Mouse (Mus musculus): ENCODE data around the gene Abcb5. TPM values are rescaled to one million over a fixed set of nuclear protein-coding genes. Genes with fewer than 3 reads are reported as not detected.
A peak's percentile ranks its signal among the peaks of the same experiment; 100 is the strongest.

The Abcb5 gene
- total and polyA plus RNA-seq, 2 experiments from 2014 or later: 0.04 TPM; not detected in 1

GRCm38 (mm10) chr12:118839398-118839797, 126.8 kb downstream of the Abcb5 start:
- Histone ChIP-seq H3K9ac (no peak overlapping the region), H3K9me3 (ENCODE audit: low read length) (no peaks in the 10 kb centered on the region), H3K36me3 (ENCODE audit: insufficient read depth) (no peaks in the 10 kb centered on the region), H3K27ac (ENCODE audit: low read depth, low read length) (no peak overlapping the region), H3K4me2 (ENCODE audit: low read depth) (no peak overlapping the region), H3K4me3 (ENCODE audit: low read depth, low read length) (no peak overlapping the region), H3K4me1 (ENCODE audit: insufficient read depth) (peaks cover 8% of the 10 kb centered on the region; the same call in 1 of the 2 replicates), H3K27me3 (ENCODE audit: insufficient read depth, low read length) (peaks cover 66% of the 10 kb centered on the region)
- DNase-seq (no peak), ATAC-seq (no peak)
- TF ChIP-seq CTCF (IDR thresholded peaks at IDR 0.05; ENCODE audit: low read depth): no peak
- 33% methylated on average over 5 of the region's 5 CpGs for WGBS

GRCm38 (mm10) chr12:118838260-118838659, 128.0 kb downstream of the Abcb5 start:
- H3K4me3 ChIP-seq (ENCODE audit: low read depth, low read length): no peak overlapping the region
- TF ChIP-seq CTCF (IDR thresholded peaks at IDR 0.05; ENCODE audit: low read depth): no peak
- no peak overlapping the region for H3K27ac ChIP-seq (ENCODE audit: low read depth, low read length)
- ATAC-seq: no peak
- peaks cover 58% of the 10 kb centered on the region for H3K27me3 ChIP-seq (ENCODE audit: insufficient read depth, low read length)
- no peaks in the 10 kb centered on the region for H3K36me3 ChIP-seq (ENCODE audit: insufficient read depth)
- DNase-seq: no peak
- 22% methylated on average over 2 of the region's 2 CpGs for WGBS
- no peak overlapping the region for H3K9ac ChIP-seq
- H3K4me2 ChIP-seq (ENCODE audit: low read depth): no peak overlapping the region
- H3K9me3 ChIP-seq (ENCODE audit: low read length): no peaks in the 10 kb centered on the region
- peaks cover 8% of the 10 kb centered on the region; the same call in 1 of the 2 replicates for H3K4me1 ChIP-seq (ENCODE audit: insufficient read depth)

- Histone ChIP-seq H3K27me3 (ENCODE audit: insufficient read depth, low read length) (peaks cover 49% of the 10 kb centered on the region), H3K9me3 (ENCODE audit: low read length) (no peaks in the 10 kb centered on the region), H3K4me1 (ENCODE audit: insufficient read depth) (peaks cover 8% of the 10 kb centered on the region; the same call in 1 of the 2 replicates), H3K36me3 (ENCODE audit: insufficient read depth) (no peaks in the 10 kb centered on the region), H3K27ac (ENCODE audit: low read depth, low read length) (no peak overlapping the region), H3K9ac (0 out of 2 replicates have a peak overlapping the region, but pooled peaks have one; percentile 39), H3K4me2 (ENCODE audit: low read depth) (peak overlapping the region; percentile 76), H3K4me3 (ENCODE audit: low read depth, low read length) (peak overlapping the region; percentile 40)
- no peak for TF ChIP-seq CTCF (IDR thresholded peaks at IDR 0.05; ENCODE audit: low read depth)
- ATAC-seq (no peak), DNase-seq (peak; percentile 36)
- 23% methylated on average over 11 of the region's 11 CpGs for WGBS
Measured at GRCm38 (mm10) chr12:118837361-118837760, 128.9 kb downstream of the Abcb5 start.

DNA sequence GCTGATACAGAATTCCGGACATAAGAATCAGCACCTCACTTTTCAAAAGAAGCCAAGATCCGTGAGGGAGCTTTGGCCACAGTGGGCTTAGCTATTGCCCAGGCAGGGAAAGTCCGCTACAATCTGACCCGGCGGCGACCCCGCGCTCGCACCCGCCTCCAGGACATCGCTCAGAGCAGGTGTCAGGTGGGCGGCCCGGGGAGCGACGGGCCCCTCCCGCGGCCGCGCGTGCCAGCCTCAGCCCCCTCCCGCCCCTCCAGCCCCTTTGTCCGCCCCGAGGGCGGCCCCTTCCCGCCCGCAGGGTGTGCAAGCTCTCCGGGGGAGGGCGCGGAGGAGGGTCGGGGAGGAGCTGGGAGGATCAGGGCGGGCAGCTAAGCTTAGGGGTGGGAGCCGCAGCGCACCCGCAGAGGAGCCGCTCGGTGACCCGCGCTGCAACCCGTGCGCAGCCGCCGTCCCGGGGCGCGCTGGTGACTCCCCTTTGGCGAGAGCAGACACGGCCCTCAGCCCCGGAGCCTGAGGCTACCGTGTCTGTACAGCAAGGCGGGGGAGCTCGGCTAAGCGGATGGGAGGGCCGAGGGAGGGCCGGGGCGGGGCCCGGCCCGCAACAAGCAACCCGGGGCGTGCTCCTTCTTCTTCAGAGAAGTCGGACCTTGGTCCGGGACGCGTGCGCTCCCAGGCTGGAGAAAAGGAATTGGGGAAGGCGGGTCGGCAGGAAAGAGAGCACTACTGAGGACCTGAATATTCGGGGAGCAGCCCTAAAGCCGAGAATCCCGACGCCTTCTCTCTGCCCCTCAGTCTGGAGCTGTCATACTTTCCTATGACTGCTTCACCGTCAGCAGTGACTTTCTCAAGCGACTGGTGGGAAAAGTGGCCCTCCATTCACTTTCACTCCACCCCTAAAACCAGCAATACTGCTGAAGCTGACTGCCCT, 129.5 kb downstream of the Abcb5 start:
- H3K27me3 ChIP-seq (ENCODE audit: insufficient read depth, low read length): peaks cover 43% of the 10 kb centered on the region
- no peaks in the 10 kb centered on the region for H3K9me3 ChIP-seq (ENCODE audit: low read length)
- no peak for DNase-seq

GRCm38 (mm10) chr12:118829881-118830280, 136.3 kb downstream of the Abcb5 start:
- no peaks in the 10 kb centered on the region for H3K36me3 ChIP-seq (ENCODE audit: insufficient read depth)
- H3K4me3 ChIP-seq (ENCODE audit: low read depth, low read length): no peak overlapping the region
- no peaks in the 10 kb centered on the region for H3K4me1 ChIP-seq (ENCODE audit: insufficient read depth)
- TF ChIP-seq CTCF (IDR thresholded peaks at IDR 0.05; ENCODE audit: low read depth): no peak
- no peak for ATAC-seq
- no peaks in the 10 kb centered on the region for H3K9me3 ChIP-seq (ENCODE audit: low read length)
- no peak for DNase-seq
- no peak overlapping the region for H3K4me2 ChIP-seq (ENCODE audit: low read depth)
- WGBS: 48% methylated on average over 6 of the region's 6 CpGs
- no peak overlapping the region for H3K9ac ChIP-seq
- no peaks in the 10 kb centered on the region for H3K27me3 ChIP-seq (ENCODE audit: insufficient read depth, low read length)
- H3K27ac ChIP-seq (ENCODE audit: low read depth, low read length): no peak overlapping the region

More for the DNA sequence above, 129.5 kb downstream of the Abcb5 start:
- Histone ChIP-seq H3K36me3 (ENCODE audit: insufficient read depth) (no peaks in the 10 kb centered on the region), H3K4me3 (ENCODE audit: low read depth, low read length) (peak overlapping the region; percentile 40), H3K4me1 (ENCODE audit: insufficient read depth) (peaks cover 8% of the 10 kb centered on the region; the same call in 1 of the 2 replicates), H3K9ac (peak overlapping the region; percentile 39; the same call in 1 of the 2 replicates), H3K27ac (ENCODE audit: low read depth, low read length) (no peak overlapping the region), H3K4me2 (ENCODE audit: low read depth) (peak overlapping the region; percentile 76)
- no peak for TF ChIP-seq CTCF (IDR thresholded peaks at IDR 0.05; ENCODE audit: low read depth)
- peak; percentile 71 for ATAC-seq
- 2% methylated on average over 65 of the region's 72 CpGs for WGBS

Other genes with a start within 250 kb of the Abcb5 start
- gene Sp8, start 120.1 kb downstream of the Abcb5 start, total RNA-seq (2014; rRNA removed): 14.4 and 21.1 TPM in 2 replicates
- gene Sp8, start 120.1 kb downstream of the Abcb5 start, polyA plus RNA-seq (2015; fragmentation: Nextera tagmentation; extraction: Ambion mirVana): 8.1 and 9.2 TPM in 2 replicates

Data from forebrain, postnatal 0 days (tissue).